Mouse (Mus musculus): ENCODE measurements at regions not wholly inside any gene's neighbourhood (a gene's known extent, or its start where the extent isn't known, plus 50 kb on each side); places are given as distances from the start of the nearest gene placed in this dataset.
A peak's percentile ranks its signal among the peaks of the same experiment; 100 is the strongest.

- DNase-seq = no peak
Observed at GRCm38 (mm10) chr1:71472691-71473090, 58.0 kb upstream of the Abca12 start.

- DNase-seq = no peak
Observed at GRCm38 (mm10) chr1:71483149-71483548, 68.4 kb upstream of the Abca12 start.

- DNase-seq = no peak
Observed at GRCm38 (mm10) chr1:71494576-71494975, 62.4 kb upstream of the Atic start.

GRCm38 (mm10) chr1:71505898-71506297 lies 51.1 kb upstream of the Atic start:
- DNase-seq = peak in 1 of 2 experiments; percentile 15

- DNase-seq = no peak
Observed at GRCm38 (mm10) chr1:71506534-71506933, 50.4 kb upstream of the Atic start.
